Mouse (Mus musculus): ENCODE data around the gene Hist2h2ab.

DNA sequence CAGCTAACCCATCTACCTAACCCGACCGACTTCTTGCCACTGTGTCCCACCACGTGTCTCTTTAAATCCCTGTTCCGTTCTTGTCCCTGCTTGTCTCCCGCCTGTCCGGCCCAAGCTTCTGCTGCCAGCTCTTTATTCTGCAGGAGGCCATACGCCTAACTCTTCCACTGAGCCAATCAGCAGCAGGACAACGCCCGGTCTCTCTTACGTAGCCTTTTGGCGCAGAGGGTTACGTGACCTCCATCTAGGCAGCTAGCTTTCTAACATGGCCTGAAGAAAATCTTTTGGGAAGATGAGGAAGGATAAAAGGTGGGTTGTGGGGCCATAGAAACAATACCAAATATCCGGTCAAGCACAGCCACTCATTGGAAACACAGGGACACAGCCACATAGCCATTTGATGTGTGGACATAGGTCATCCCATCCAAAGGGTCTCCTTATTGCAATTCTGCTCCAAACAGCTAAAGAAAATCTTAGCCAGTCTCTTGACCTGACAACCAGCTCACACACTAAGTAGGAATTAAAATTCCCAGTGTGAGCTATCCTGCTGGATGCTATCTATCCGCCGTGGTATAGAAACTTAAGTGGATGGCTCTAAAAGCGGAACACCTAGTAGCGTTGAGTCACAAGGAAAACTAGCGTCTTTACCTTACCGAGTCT, 42.7 kb downstream of the Hist2h2ab start:
- TF ChIP-seq CTCF (IDR thresholded peaks at IDR 0.05; ENCODE audit: low read depth) (no peak), EP300 (optimal IDR thresholded peaks at IDR 0.05) (no peak)

Measured in stomach, postnatal 0 days (tissue).